Mouse (Mus musculus): Measurements from ENCODE around the gene Abcg4.

DNA sequence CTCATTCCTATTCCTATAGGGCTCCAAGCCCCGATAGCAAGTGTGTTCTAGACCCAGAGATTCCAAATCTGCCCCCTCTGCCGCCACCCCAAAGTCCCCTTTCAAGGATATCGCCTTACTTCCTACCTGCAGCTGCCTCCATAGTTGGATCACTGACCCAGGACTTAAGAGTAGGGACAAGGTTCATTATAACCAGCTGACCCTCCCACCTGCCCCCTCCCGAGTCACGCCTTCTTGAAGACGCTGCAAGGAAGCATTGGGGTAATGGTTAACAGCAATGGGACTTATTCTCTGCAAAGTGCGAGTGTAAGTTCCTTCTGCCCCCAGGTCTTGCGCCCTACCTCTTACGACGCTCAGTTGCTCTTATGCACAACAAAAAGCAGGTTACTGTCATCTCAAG, 37.1 kb downstream of the Abcg4 start, which contains the start of gene Pdzd3:
- TF ChIP-seq POLR2A (IDR thresholded peaks at IDR 0.05; ENCODE audit: control insufficient read depth, low read depth, low read length) = no peak
- TF ChIP-seq CTCF (IDR thresholded peaks at IDR 0.05; ENCODE audit: control insufficient read depth, insufficient read depth, insufficient replicate concordance, low read depth, low read length) = no peak

Measured in testis, adult 2 months (tissue).